Mouse (Mus musculus): ENCODE measurements around the gene Apol7c. TPM values are rescaled to one million over a fixed set of nuclear protein-coding genes. Genes with fewer than 3 reads are reported as not detected.
"Not testable (repeated sequence)": the region's sequence is repeated elsewhere in the genome, so short reads cannot be mapped to it uniquely, and the experiment has no call there.

The Apol7c gene
- polyA plus RNA-seq, 1 experiment from 2014 or later = not detected

- 78% methylated on average over 2 of the region's 2 CpGs for WGBS
- H3K9ac ChIP-seq; H3K4me3 ChIP-seq; ATAC-seq (replicated peaks); H3K27me3 ChIP-seq (replicated peaks); H3K36me3 ChIP-seq (replicated peaks); H3K4me2 ChIP-seq; H3K4me1 ChIP-seq; H3K9me3 ChIP-seq; H3K27ac ChIP-seq: not testable (repeated sequence)
These were observed 56.4 kb downstream of the Apol7c start, which contains the start of gene Apol10a for GRCm38 (mm10) chr15:77476693-77477092. TSS of gene Apol10a (plus strand) at chr15:77477047.

Other genes with a start within 250 kb of the Apol7c start
- gene Rbfox2, start 226.3 kb downstream of the Apol7c start, polyA plus RNA-seq (2015; fragmentation: Nextera tagmentation; extraction: Ambion mirVana) = 181 and 185 TPM in 2 replicates
- gene Apol7a, start 134.2 kb downstream of the Apol7c start, polyA plus RNA-seq (2015; fragmentation: Nextera tagmentation; extraction: Ambion mirVana) = not detected in 2 replicates
- 0.14 and 0.15 TPM in 2 replicates for gene Apol9a, start 122.2 kb downstream of the Apol7c start, polyA plus RNA-seq (2015; fragmentation: Nextera tagmentation; extraction: Ambion mirVana)
- not detected in 2 replicates for gene Apol7b, start 85.8 kb downstream of the Apol7c start, polyA plus RNA-seq (2015; fragmentation: Nextera tagmentation; extraction: Ambion mirVana)
- gene Apol10a, start 56.3 kb downstream of the Apol7c start, polyA plus RNA-seq (2015; fragmentation: Nextera tagmentation; extraction: Ambion mirVana) = not detected in 2 replicates
- not detected in 2 replicates for gene Apol11a, start 25.0 kb downstream of the Apol7c start, polyA plus RNA-seq (2015; fragmentation: Nextera tagmentation; extraction: Ambion mirVana)
- gene 1700025B11Rik, start 28.6 kb upstream of the Apol7c start, polyA plus RNA-seq (2015; fragmentation: Nextera tagmentation; extraction: Ambion mirVana) = not detected in 2 replicates
- 0.15 and 0.17 TPM in 2 replicates for gene Apol10b, start 62.8 kb upstream of the Apol7c start, polyA plus RNA-seq (2015; fragmentation: Nextera tagmentation; extraction: Ambion mirVana)
- gene Gm36245, start 65.9 kb upstream of the Apol7c start, polyA plus RNA-seq (2015; fragmentation: Nextera tagmentation; extraction: Ambion mirVana) = not detected in 2 replicates
- gene Apol11b, start 110.0 kb upstream of the Apol7c start, polyA plus RNA-seq (2015; fragmentation: Nextera tagmentation; extraction: Ambion mirVana) = not detected in 2 replicates
- not detected in 2 replicates for gene Apol7e, start 165.5 kb upstream of the Apol7c start, polyA plus RNA-seq (2015; fragmentation: Nextera tagmentation; extraction: Ambion mirVana)
- gene Apol9b, start 195.7 kb upstream of the Apol7c start, polyA plus RNA-seq (2015; fragmentation: Nextera tagmentation; extraction: Ambion mirVana) = not detected in 2 replicates
- gene Apol8, start 223.7 kb upstream of the Apol7c start, polyA plus RNA-seq (2015; fragmentation: Nextera tagmentation; extraction: Ambion mirVana) = 0.18 and 0.23 TPM in 2 replicates